Mouse (Mus musculus) kidney, embryonic 16.5 days (tissue): ENCODE measurements around the gene Ilkap. TPM values are rescaled to one million over a fixed set of nuclear protein-coding genes. Genes with fewer than 3 reads are reported as not detected.
A peak's percentile ranks its signal among the peaks of the same experiment; 100 is the strongest.

Experiments
- ATAC-seq: fragments of 200-750 bp; cut with Nextera tagmentation; 2 replicates; pipeline ENCODE4 v1.8.0; 2017; ENCODE audit warnings: moderate TSS enrichment; ENCODE audit not compliant: low FRiP score, low TSS enrichment
- H3K27ac ChIP-seq: fragments of 300-500 bp; sonication (generic); 2 replicates; pipeline ENCODE4 v1.5.1; 2014; ENCODE audit warnings: low read length
- H3K27me3 ChIP-seq: fragments of 300-500 bp; sonication (generic); 2 replicates; pipeline ENCODE4 v1.6.1; 2014; ENCODE audit warnings: low read length, control low read depth, mixed read lengths; ENCODE audit not compliant: insufficient read depth
- H3K36me3 ChIP-seq: fragments of 300-500 bp; sonication (generic); 2 replicates; pipeline ENCODE4 v1.6.1; 2014; ENCODE audit warnings: low read length, control low read depth, mixed read lengths; ENCODE audit not compliant: insufficient read depth
- H3K4me1 ChIP-seq: fragments of 300-500 bp; sonication (generic); 2 replicates; pipeline ENCODE4 v1.6.1; 2014; ENCODE audit warnings: low read length, control low read depth, mixed read lengths; ENCODE audit not compliant: insufficient read depth
- H3K4me2 ChIP-seq: fragments of 300-500 bp; sonication (generic); replicated peaks from 2 replicates; pipeline ENCODE4 v1.6.1; 2014; ENCODE audit warnings: low read depth, low read length
- H3K4me3 ChIP-seq: fragments of 300-500 bp; sonication (generic); 2 replicates; pipeline ENCODE4 v1.5.1; 2014; ENCODE audit warnings: mild to moderate bottlenecking, low read length
- H3K9ac ChIP-seq: fragments of 300-500 bp; sonication (generic); replicated peaks from 2 replicates; pipeline ENCODE4 v1.6.1; 2014; ENCODE audit warnings: low read length
- H3K9me3 ChIP-seq: fragments of 300-500 bp; sonication (generic); 2 replicates; pipeline ENCODE4 v1.6.1; 2016; ENCODE audit warnings: low read length, control low read depth
- WGBS: fragments of 180-500 bp; shearing (Covaris S2); extraction: QIAGEN DNeasy Blood & Tissue Kit; methylation state at CpG from one replicate; pipeline ENCODE4 v1.1.7; 2014; 5-methylcytosine and 5-hydroxymethylcytosine counted together
- polyA plus RNA-seq: library from polyadenylated mRNA; unstranded; fragments of >200 nt; fragmentation: Nextera tagmentation; extraction: Ambion mirVana; gene quantifications from 2 replicates; pipeline ENCODE4 v1.2.1, GENCODE M21; 2015

The Ilkap gene
- polyA plus RNA-seq, 1 experiment from 2014 or later, result 140 TPM

DNA sequence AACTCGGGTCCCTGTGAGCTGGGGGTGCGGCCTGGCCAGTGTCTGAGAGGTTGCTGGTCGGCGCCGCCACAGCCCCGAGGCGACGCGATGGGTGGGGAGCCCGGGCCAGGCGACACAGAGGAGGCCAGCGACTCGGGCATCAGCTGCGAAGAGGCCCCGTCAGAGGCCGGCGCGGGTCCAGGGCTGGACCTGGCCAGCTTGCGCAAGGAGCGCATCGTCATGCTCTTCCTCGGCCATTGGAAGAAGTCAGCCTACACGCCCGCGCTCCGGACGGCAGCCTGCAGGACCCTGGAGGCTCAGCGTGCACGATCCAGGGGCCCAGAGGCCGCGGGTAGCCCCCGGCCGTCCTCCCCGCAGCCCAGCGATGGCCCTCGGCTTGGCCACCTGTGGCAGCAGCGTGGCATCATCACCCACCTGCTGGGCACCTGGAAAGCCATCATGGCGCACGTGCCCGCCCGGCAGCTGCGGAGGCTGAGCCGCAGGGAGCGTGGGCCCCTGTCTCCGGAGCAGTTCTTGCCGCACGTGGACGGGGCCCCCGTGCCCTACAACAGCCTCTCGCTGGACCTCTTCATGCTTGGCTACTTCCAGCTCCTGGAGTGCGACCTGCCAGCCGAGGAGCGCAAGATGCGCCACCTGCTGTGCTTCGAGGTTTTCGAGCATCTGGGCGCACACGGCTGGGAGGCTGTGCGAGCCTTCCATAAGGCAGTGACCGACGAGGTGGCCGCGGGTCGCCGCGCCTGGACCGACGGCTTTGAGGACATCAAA lies 53.5 kb downstream of the Ilkap start:
- Histone ChIP-seq H3K27me3 (peaks cover 44% of the 10 kb centered on the region), H3K27ac (no peak overlapping the region)
- 2% methylated on average over 68 of the region's 68 CpGs for WGBS

DNA sequence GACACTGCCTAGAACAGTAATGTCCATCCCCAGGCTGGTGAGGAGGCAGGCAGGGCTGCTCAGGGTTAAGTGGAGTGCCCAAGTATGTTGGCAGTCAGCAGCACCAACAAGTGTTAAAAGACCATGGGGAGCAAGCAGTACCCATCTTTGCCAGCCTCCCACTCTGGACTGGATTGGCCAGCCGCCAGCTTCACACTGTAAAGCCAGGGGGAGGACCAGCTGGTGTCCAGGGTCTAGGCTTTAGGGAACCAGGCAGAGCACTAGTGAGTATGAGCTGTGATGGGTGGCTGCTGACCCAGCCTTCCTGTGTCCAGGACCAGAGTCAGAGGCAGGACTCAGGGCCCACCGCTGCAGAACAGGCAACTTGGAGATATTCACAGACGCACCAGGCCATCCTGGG lies 54.6 kb downstream of the Ilkap start:
- Histone ChIP-seq H3K4me2 (no peak overlapping the region), H3K27ac (no peak overlapping the region), H3K36me3 (no peaks in the 10 kb centered on the region), H3K9me3 (no peaks in the 10 kb centered on the region), H3K9ac (no peak overlapping the region), H3K27me3 (peaks cover 44% of the 10 kb centered on the region), H3K4me3 (no peak overlapping the region), H3K4me1 (peaks cover 8% of the 10 kb centered on the region)
- WGBS, result 85% methylated on average over 3 of the region's 3 CpGs
- no peak for ATAC-seq

More for the DNA sequence above, 53.5 kb downstream of the Ilkap start:
- Histone ChIP-seq H3K4me2 (peak overlapping the region; percentile 54), H3K9me3 (no peaks in the 10 kb centered on the region), H3K9ac (0 out of 2 replicates have a peak overlapping the region, but pooled peaks have one; percentile 40), H3K4me1 (peaks cover 8% of the 10 kb centered on the region), H3K4me3 (peak overlapping the region; percentile 34), H3K36me3 (no peaks in the 10 kb centered on the region)
- peak; percentile 62 for ATAC-seq

DNA sequence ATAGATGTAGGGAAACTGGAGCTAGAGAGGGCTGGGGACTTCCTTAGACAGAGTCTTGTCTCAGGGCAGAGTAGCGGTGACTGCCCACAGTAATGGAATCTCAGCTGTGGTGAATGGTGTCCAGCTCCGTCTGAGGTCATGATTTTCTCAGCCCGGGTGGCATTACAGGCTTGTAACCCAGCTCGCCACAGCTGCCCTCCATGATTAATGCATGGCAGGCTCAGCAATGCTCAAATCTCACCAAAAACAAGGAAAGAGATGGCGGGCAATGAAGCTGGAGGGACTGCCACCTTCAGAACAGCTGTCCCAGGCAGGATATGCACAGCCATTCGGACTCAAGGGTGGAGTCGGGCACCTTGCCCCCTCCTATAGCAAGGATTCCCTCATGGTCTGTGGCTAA lies 61.3 kb downstream of the Ilkap start:
- no peaks in the 10 kb centered on the region for H3K9me3 ChIP-seq
- no peak overlapping the region for H3K9ac ChIP-seq
- H3K27me3 ChIP-seq, result no peaks in the 10 kb centered on the region; the same call in 1 of the 2 replicates
- ATAC-seq, result no peak
- no peaks in the 10 kb centered on the region for H3K36me3 ChIP-seq
- no peak overlapping the region for H3K4me2 ChIP-seq
- no peaks in the 10 kb centered on the region for H3K4me1 ChIP-seq
- 80% methylated on average over 7 of the region's 7 CpGs for WGBS
- no peak overlapping the region for H3K27ac ChIP-seq
- H3K4me3 ChIP-seq, result no peak overlapping the region

DNA sequence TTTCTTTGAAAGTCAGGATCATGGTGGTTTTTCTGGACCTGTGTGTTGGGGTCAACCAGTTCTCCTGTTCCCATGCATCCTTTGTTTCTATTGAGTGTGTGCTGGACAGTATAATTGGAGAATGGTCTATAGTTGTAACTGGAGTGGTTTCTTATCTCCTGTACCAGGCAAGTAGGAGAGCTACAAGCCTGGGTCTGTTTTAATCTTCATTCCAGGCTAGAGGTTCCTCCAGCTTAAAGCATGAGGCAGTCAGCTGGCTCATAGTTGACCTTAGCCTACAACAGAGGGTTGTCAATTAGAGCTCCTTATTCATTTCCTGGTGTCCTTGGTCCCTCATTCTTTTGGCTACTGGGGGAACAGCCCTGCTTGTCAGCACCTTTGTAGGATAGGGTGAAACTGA lies 65.0 kb downstream of the Ilkap start:
- H3K9ac ChIP-seq, result no peak overlapping the region
- H3K4me1 ChIP-seq, result no peaks in the 10 kb centered on the region
- no peak overlapping the region for H3K27ac ChIP-seq
- no peak overlapping the region for H3K4me2 ChIP-seq
- H3K9me3 ChIP-seq, result no peaks in the 10 kb centered on the region
- no peak for ATAC-seq
- H3K36me3 ChIP-seq, result no peaks in the 10 kb centered on the region
- H3K27me3 ChIP-seq, result no peaks in the 10 kb centered on the region
- no peak overlapping the region for H3K4me3 ChIP-seq

DNA sequence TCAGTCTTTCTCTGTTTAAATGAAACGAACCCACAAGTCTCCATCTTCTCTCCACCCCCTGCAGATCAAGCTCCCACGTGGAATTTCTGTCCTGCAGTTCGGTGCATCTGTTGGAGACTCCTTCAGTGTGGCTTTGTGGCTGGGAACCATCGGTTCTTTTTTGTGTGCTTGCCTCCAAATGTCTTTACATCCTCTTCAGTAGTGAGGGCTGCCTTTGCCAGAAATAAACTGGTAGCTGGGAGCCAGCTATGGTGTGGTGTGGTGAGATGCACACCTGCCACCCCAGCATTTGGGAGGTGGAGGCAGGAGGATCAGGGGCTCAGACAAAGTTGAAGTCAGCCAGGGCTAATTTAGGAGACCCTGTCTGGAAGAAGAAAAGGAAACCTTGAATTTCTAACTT lies 66.5 kb downstream of the Ilkap start:
- Histone ChIP-seq H3K4me2 (no peak overlapping the region), H3K27me3 (no peaks in the 10 kb centered on the region), H3K9ac (no peak overlapping the region), H3K4me3 (no peak overlapping the region), H3K27ac (no peak overlapping the region), H3K9me3 (no peaks in the 10 kb centered on the region), H3K36me3 (no peaks in the 10 kb centered on the region), H3K4me1 (0 out of 2 replicates have a peak, but pooled peaks cover 3% of the 10 kb centered on the region)
- ATAC-seq, result no peak
- 60% methylated on average over 4 of the region's 4 CpGs for WGBS

DNA sequence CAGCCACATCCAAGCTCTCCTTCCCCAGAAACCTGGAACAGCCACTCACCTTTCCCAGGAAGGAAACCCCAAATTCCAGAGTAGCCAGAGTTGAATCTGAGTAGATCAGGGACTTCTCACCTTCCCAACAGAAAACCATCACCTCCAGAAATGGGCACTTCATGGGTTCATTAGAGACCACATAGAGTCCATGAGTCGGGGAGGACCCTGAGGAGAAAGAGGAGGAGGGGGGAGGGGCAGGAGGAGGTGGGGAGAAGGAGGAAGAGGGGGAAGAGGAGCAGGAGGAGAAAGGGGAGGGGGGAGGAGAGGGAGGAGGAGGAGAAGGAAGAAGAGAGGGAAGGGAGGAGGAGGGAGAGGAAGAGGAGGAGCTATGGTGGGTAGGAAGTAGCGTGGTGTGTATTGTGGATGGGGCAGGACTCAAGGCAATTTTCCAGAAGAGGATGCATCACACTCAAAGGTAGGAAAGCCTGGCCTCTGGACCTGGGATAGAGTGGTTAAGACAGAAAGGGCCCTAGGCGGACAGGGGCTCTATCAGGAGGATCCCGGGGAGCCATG lies 73.0 kb downstream of the Ilkap start:
- H3K27me3 ChIP-seq, result no peaks in the 10 kb centered on the region
- H3K27ac ChIP-seq, result no peak overlapping the region
- H3K9ac ChIP-seq, result no peak overlapping the region
- no peaks in the 10 kb centered on the region for H3K36me3 ChIP-seq
- H3K4me1 ChIP-seq, result 0 out of 2 replicates have a peak, but pooled peaks cover 9% of the 10 kb centered on the region
- H3K4me2 ChIP-seq, result no peak overlapping the region
- H3K4me3 ChIP-seq, result no peak overlapping the region
- no peaks in the 10 kb centered on the region for H3K9me3 ChIP-seq
- ATAC-seq, result no peak
- 71% methylated on average over 4 of the region's 4 CpGs for WGBS

DNA sequence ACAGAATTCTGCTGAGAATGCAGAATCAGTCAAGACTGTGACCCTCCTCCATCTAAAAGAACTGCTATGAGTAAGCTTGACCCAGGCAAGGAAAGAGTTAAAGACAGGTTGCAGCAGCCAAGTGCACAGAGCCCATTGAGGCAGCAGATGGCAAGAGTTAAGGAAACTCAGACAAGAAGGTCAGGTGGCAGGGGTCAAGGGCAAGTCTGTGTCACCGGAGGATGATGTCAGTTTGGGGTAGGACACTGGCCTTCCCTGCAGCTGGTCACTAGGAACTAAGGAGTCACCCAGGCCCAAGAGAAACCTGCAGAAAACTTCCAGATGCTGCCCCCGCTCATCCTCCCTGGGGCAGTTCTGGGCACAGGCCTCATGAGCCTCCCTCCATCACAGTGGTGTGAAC lies 74.0 kb downstream of the Ilkap start:
- 52% methylated on average over 2 of the region's 2 CpGs for WGBS
- Histone ChIP-seq H3K4me3 (no peak overlapping the region), H3K27ac (no peak overlapping the region), H3K27me3 (no peaks in the 10 kb centered on the region), H3K36me3 (no peaks in the 10 kb centered on the region), H3K4me1 (0 out of 2 replicates have a peak, but pooled peaks cover 9% of the 10 kb centered on the region), H3K9ac (no peak overlapping the region), H3K9me3 (no peaks in the 10 kb centered on the region), H3K4me2 (no peak overlapping the region)
- no peak for ATAC-seq

Other genes starting within 250 kb of the Ilkap start
- 1.3 and 2.2 TPM in 2 replicates for gene Ramp1, start 219.0 kb downstream of the Ilkap start, polyA plus RNA-seq
- gene Ube2f, start 148.5 kb downstream of the Ilkap start, polyA plus RNA-seq, result 71.7 and 74.9 TPM in 2 replicates
- 29.7 and 33.2 TPM in 2 replicates for gene Scly, start 100.5 kb downstream of the Ilkap start, polyA plus RNA-seq
- 0.03 and 0.04 TPM in 2 replicates for gene Espnl, start 76.7 kb downstream of the Ilkap start, polyA plus RNA-seq
- gene Klhl30, start 47.8 kb downstream of the Ilkap start, polyA plus RNA-seq, result 0.29 and 0.39 TPM in 2 replicates
- gene Erfe, start 32.4 kb downstream of the Ilkap start, polyA plus RNA-seq, result 2.0 and 2.2 TPM in 2 replicates
- 69.0 and 72.2 TPM in 2 replicates for gene Hes6, start 15.2 kb upstream of the Ilkap start, polyA plus RNA-seq
- 4.2 and 4.6 TPM in 2 replicates for gene Per2, start 60.5 kb upstream of the Ilkap start, polyA plus RNA-seq
- 10.7 and 11.3 TPM in 2 replicates for gene Traf3ip1, start 95.8 kb upstream of the Ilkap start, polyA plus RNA-seq
- 5.0 and 6.6 TPM in 2 replicates for gene Asb1, start 141.7 kb upstream of the Ilkap start, polyA plus RNA-seq